Mouse (Mus musculus) NIH3T3 (cell line): ENCODE data around the gene Reg3g.
A peak's percentile ranks its signal among the peaks of the same experiment; 100 is the strongest.
"Not testable (repeated sequence)": the region's sequence is repeated elsewhere in the genome, so short reads cannot be mapped to it uniquely, and the experiment has no call there.

Source experiments
- DNase-seq: peaks from one replicate; pipeline ENCODE4 v3.0.0-alpha.2; 2012; ENCODE audit warnings: low read depth

The Reg3g gene

GRCm38 (mm10) chr6:78468772-78469171 is at the start of gene Reg3g:
Reg3g (minus strand) TSS chr6:78468872.
- no peak for DNase-seq

GRCm38 (mm10) chr6:78515777-78516446 is 47.2 kb upstream of the Reg3g start:
- peak; percentile 10 for DNase-seq

- peak; percentile 48 for DNase-seq
These were observed 44.2 kb upstream of the Reg3g start for GRCm38 (mm10) chr6:78512833-78513232.

GRCm38 (mm10) chr6:78510173-78510900 is 41.7 kb upstream of the Reg3g start:
- DNase-seq = no peak

GRCm38 (mm10) chr6:78505745-78506144 is 37.1 kb upstream of the Reg3g start:
- DNase-seq = no peak

DNA sequence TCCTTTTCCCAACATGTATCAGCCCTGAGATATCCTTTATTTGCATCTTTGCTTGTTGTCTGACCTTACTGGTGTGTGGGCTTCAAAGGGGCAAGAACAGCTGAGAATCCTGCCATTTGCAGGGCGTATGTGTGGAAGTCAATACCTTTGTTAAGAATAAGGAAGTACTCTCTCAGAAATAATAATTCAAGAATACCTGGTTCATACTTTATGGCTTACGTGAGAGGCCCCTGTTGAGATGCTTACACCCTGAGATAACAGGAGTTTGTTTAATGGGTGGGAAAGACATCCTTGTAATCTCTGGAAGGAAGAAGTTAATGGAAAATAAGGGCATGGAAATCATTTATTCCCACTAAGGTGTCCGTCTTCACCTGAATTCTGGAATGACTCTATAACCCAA is 26.0 kb upstream of the Reg3g start:
- no peak for DNase-seq

DNA sequence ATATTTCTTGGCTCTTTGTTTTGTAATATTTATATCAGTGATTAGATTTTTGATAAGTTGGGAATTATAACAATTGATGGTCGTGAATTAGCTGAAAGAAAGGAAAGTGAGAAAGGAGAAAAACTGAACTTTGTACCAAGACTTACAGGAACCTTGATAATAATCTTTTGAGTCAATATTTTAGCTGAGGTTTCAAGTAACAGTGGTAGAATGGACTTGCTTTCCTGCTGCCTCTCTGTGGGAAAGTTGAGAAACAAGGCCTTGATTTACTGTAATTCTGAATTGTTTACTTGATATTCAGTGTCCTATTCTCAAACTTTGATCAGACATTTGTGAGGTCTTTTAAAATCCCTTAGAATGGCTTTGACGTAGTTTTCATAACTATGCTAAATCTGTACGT is 615 bp upstream of the Reg3g start:
- DNase-seq = no peak

DNA sequence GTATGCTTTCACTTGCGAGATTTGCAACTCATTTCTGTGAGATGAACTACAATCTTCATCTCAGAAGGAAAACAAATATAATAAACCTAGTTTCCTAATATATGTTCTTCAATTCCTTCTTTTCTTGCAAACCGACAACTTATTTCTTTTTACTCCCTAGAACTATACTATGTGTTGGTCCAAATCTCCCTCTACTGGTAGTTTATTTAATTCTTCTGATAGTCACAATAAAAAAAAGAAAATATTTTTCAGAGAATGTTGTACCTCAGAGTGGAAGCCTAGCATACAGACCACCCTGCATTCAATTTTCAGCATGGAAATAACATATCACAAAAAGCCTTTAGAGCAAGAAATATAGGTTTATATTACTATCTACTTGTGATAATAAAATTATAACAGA is 5.4 kb downstream of the Reg3g start:
- DNase-seq = no peak

- no peak for DNase-seq
These were observed 6.3 kb downstream of the Reg3g start for GRCm38 (mm10) chr6:78462360-78462759.

GRCm38 (mm10) chr6:78460191-78460825 is 8.4 kb downstream of the Reg3g start:
- DNase-seq = no peak

DNA sequence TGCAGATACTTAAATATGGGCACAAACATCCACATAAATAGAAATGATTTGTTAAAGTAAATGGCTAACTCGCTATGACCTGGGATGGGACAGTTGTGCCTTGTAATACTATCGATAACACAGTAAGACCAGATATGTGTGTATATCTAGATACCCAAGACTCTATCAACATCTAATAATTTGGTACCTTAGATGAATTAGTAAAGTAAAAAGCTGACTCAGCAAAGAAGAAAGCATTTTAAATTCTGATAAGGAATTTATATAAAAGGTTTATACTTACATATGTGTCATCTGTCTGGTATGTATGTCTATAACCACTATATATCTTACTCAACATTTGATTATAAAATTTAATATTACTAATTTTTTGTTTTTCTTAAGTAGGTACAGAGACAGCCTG is 15.9 kb downstream of the Reg3g start:
- DNase-seq = no peak

GRCm38 (mm10) chr6:78448409-78448808 is 20.3 kb downstream of the Reg3g start:
- no peak for DNase-seq

GRCm38 (mm10) chr6:78447202-78447601 is 21.5 kb downstream of the Reg3g start:
- no peak for DNase-seq

GRCm38 (mm10) chr6:78425497-78425896 is 43.2 kb downstream of the Reg3g start:
- DNase-seq = no peak

GRCm38 (mm10) chr6:78422411-78422810 is 46.3 kb downstream of the Reg3g start, which contains the start of gene Reg1:
Reg1 (plus strand) TSS chr6:78422711.
- DNase-seq = not testable (repeated sequence)
